Mouse (Mus musculus) c-Kit-positive CD71-positive TER-119-positive erythroid progenitor cells, embryonic 14.5 days (primary cell): ENCODE measurements around the gene Kif3c.

Experiments used
- DNase-seq: peaks from one replicate; pipeline ENCODE4 v3.0.0-alpha.2; 2013; ENCODE audit warnings: low spot score

Gene Kif3c

GRCm38 (mm10) chr12:3425375-3426341, 60.7 kb downstream of the Kif3c start:
- no peak for DNase-seq

DNA sequence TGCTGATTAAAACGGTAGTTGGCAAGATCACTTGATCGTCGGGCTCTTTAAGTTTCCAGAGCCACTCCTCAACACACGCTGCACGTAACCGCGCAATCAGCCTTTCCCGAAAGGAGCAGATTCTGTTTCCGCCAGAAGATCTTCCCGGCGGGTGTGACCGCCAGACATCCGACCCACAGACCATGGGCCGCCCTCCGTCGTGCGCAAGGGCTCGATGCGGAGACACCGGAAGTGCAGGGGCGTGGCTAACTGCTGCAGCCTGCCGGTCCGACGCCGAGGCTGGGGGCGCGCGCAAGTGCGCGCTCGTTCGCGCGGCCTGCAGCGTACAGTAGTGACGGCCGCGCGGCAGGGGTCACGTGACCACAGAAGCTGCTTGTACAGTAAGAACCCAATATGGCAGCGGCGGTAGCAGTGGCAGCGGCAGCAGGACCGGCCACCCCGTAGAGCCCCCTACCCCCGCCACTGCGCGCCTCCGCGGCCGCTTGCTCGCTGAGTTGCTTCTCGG, 61.6 kb downstream of the Kif3c start, which contains the start of gene Asxl2:
TSS of gene Asxl2 (plus strand) at position 328 of the 505 bp plus-strand sequence.
- peak; percentile 98 for DNase-seq

DNA sequence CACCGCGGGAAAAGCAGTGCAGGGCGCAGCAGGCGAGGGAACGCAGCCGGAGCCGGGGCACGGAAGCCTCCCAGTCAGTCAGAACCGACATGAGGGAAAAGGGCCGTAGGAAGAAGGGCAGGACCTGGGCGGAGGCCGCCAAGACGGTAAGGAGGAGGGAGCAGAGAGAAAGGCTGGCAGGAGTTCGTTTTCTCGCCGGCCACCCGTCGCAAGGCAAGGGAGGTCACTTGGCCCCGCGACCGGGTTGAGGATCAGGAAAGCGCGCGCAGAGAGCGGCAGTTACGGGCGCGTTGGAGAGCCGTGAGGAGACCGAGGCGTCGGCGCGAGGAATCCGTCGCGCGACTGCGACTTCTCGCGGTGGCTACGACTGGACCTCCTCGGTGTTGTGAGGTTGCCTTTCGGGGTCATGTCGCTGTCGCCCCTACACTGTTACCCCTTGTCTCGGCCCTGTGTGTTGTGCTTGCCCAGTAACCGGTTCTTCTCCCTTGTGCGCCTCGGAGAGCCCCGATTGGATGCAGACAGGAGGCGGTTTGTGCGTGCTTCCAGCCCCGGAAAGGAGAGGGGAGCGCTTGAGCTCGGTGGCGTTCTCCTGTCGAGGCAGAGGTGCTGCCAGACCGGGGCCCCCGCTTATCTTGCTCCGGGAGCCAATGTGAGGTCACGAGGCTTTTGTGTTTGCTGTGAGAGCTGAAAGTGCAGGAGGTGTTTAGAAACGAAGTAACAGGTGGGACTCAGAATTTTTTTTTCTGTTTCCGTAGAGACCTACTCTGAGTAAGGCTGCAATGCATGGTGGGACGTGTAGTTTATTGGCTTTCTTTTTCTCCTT, 62.3 kb downstream of the Kif3c start:
- peak; percentile 85 for DNase-seq

DNA sequence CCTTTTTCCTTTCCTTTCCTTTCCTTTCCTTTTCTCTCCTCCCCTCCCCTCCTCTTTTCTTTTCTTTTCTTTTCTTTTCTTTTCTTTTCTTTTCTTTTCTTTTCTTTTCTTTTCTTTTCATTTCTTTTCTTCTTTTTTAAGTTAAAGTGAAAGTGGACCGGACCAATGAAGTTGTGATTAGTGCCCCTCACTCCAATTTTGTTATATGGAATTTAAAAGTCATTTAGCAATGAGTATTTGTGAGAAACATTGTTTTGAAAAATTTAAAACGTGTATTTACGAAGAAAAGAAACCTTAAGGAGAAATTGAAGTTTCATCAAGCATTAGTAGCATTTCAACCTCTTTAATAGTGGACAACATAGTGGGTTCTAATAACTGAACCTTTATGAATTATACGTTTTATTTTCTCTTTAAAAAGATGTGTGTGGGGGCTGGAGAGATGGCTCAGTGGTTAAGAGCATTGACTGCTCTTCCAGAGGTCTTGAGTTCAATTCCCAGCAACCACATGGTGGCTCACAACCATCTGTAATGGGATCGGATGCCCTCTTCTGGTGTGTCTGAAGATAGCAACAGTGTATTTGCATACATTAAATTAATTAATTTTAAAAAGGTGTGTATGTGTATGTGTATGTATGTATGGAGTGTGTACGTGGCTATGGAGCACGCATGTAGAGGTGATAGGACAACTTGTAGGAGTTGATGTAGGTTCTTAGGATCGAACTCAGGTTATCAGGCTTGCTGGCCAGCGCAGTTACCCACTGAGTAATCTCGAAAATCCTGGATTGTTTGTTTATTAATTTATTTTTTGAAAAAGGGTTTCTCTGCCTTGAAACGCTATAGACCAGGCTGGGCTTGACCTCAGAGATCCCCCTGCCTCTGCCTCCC, 63.2 kb downstream of the Kif3c start:
- DNase-seq, result no peak

- no peak for DNase-seq
Measured at GRCm38 (mm10) chr12:3429681-3430442, 64.9 kb downstream of the Kif3c start.

DNA sequence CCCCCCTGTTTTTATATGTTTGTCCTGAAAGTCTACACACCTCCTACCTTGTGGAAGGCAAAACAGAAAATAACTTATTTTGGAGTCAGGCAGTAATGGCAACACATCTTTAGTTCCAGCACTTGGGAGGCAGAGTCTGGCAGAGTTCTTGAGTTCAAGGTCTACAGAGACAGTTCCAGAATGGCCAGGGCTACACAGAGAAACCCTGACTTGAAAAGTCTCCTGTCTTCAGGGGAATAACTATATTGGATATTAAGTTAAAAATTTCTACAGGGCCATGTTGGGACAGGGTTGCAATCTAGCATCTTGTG, 65.5 kb downstream of the Kif3c start:
- no peak for DNase-seq

GRCm38 (mm10) chr12:3430985-3431384, 66.1 kb downstream of the Kif3c start:
- DNase-seq, result no peak

GRCm38 (mm10) chr12:3433736-3434135, 68.8 kb downstream of the Kif3c start:
- DNase-seq, result no peak

- no peak for DNase-seq
Measured at GRCm38 (mm10) chr12:3436446-3436845, 71.5 kb downstream of the Kif3c start.

GRCm38 (mm10) chr12:3437815-3438214, 72.9 kb downstream of the Kif3c start:
- DNase-seq, result no peak

GRCm38 (mm10) chr12:3440916-3441315, 76.0 kb downstream of the Kif3c start:
- DNase-seq, result no peak

DNA sequence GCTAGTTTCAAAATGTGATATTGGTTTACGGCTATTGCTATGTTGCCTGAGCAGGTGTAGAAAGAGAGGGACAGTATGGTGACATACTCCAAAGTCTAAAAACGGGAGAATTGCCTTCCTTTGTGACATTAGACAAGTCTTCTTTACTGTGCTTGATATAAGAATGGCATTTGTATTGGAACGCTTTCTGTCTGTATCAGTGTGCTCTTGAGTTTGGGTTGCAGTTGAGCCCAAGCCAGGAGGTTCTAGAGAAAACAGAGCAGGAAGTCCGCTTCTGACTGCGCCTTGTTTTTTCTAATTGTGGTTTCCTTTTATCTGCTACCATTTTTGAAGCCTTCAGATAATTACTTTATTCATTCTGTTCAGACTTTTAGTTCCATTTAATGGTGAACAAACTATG, 76.4 kb downstream of the Kif3c start:
- no peak for DNase-seq

GRCm38 (mm10) chr12:3453554-3453953, 88.6 kb downstream of the Kif3c start:
- no peak for DNase-seq
